Mouse (Mus musculus) right cerebral cortex, adult 2 months (tissue): ENCODE measurements around the gene Rexo1.

Source experiments
- DNase-seq, 2 experiments: peaks; one replicate each; pipeline ENCODE4 v3.0.0; 2021 to 2022; ENCODE audit warnings: low spot score in 2 of 2

The Rexo1 gene

GRCm38 (mm10) chr10:80584642-80585552 is 23.5 kb upstream of the Rexo1 start:
- DNase-seq: no peak

GRCm38 (mm10) chr10:80584045-80584488 is 22.7 kb upstream of the Rexo1 start:
- DNase-seq: no peak

GRCm38 (mm10) chr10:80583047-80583446 is 21.7 kb upstream of the Rexo1 start:
- DNase-seq: no peak

GRCm38 (mm10) chr10:80578911-80579310 is 17.6 kb upstream of the Rexo1 start:
- DNase-seq: peak in 1 of 2 experiments; percentile 59

- peak; percentile 50 to 66 for DNase-seq
Measured at GRCm38 (mm10) chr10:80578131-80578750, 16.9 kb upstream of the Rexo1 start.

- peak; percentile 93 to 94 for DNase-seq
Measured at GRCm38 (mm10) chr10:80577195-80578130, 16.1 kb upstream of the Rexo1 start, which contains the start of gene Klf16. Gene Klf16 (minus strand): TSS chr10:80577321.

- DNase-seq: peak in 1 of 2 experiments; percentile 40
Measured at GRCm38 (mm10) chr10:80576351-80577194, 15.2 kb upstream of the Rexo1 start.

- DNase-seq: no peak
Measured at GRCm38 (mm10) chr10:80575925-80576324, 14.6 kb upstream of the Rexo1 start.

- DNase-seq: no peak
Measured at GRCm38 (mm10) chr10:80574896-80575295, 13.5 kb upstream of the Rexo1 start.

- DNase-seq: peak; percentile 67 to 70
Measured at GRCm38 (mm10) chr10:80573944-80574343, 12.6 kb upstream of the Rexo1 start.

GRCm38 (mm10) chr10:80572477-80572876 is 11.1 kb upstream of the Rexo1 start:
- DNase-seq: no peak

GRCm38 (mm10) chr10:80570871-80571836 is 9.8 kb upstream of the Rexo1 start:
- no peak for DNase-seq

GRCm38 (mm10) chr10:80570419-80570818 is 9.1 kb upstream of the Rexo1 start:
- no peak for DNase-seq

- DNase-seq: no peak
Measured at GRCm38 (mm10) chr10:80569664-80570066, 8.3 kb upstream of the Rexo1 start.

GRCm38 (mm10) chr10:80568876-80569275 is 7.5 kb upstream of the Rexo1 start:
- DNase-seq: no peak

- DNase-seq: peak; percentile 94 to 95
Measured at GRCm38 (mm10) chr10:80566375-80567092, 5.2 kb upstream of the Rexo1 start.

- no peak for DNase-seq
Measured at GRCm38 (mm10) chr10:80560621-80561020, 739 bp downstream of the Rexo1 start.

GRCm38 (mm10) chr10:80559431-80559830 is 1.9 kb downstream of the Rexo1 start:
- DNase-seq: no peak
